Mouse (Mus musculus) heart, postnatal 36 days (tissue): Measurements from ENCODE around the gene Zcchc18. TPM values are rescaled to one million over a fixed set of nuclear protein-coding genes. Genes with fewer than 3 reads are reported as not detected.

Experiments
- DNase-seq, 2 experiments: peaks; one replicate each; pipeline ENCODE4 v3.0.0; 2021 to 2022
- intact Hi-C: fragments of 180-260 bp; cut with DNase I; formaldehyde crosslinking; loops from one replicate; pipeline ENCODE4 v1.15.1; 2025
- total RNA-seq, 2 experiments: library from RNA; stranded (reverse); gene quantifications; 2 replicates each; pipeline ENCODE4 v1.2.3; 2021

Zcchc18 gene
- total RNA-seq, 2 experiments from 2014 or later: not detected

GRCm38 (mm10) chrX:137038000-137038483 lies 45.1 kb downstream of the Zcchc18 start, which contains the start of gene Slc25a53:
TSS of gene Slc25a53 (minus strand) at chrX:137038302.
- intact Hi-C loops: no loop called here
- peak; percentile 82 to 84 for DNase-seq

DNA sequence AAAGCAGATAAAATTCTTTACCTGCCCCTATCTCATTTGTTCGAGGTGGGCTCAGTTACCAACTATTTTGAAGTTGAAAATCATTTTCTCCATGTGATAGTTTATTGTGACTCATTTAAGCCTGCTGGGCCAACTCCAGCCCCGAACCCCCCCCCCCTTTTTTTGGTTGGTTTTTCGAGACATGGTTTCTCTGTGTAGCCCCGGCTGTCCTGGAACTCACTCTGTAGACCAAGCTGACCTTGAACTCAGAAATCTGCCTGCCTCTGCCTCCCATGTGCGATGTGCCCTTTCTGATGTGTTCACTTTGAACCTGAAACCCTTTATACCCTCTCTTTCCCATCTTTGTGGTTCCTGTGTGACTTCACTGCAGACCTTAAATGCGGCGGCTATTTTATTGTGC lies 45.5 kb downstream of the Zcchc18 start:
- no peak for DNase-seq
- intact Hi-C loops: no loop called here

Other genes with a start within 250 kb of the Zcchc18 start
- gene Morf4l2, start 249.5 kb upstream of the Zcchc18 start, total RNA-seq: 10 to 100 TPM; 89.8 to 91.8 TPM
- gene Glra4, start 213.0 kb upstream of the Zcchc18 start, total RNA-seq: not detected
- 1 to 10 TPM; 4.1 to 4.4 TPM for gene Plp1, start 170.5 kb upstream of the Zcchc18 start, total RNA-seq
- under 1 TPM; 0.08 to 0.19 TPM for gene Rab9b, start 124.4 kb upstream of the Zcchc18 start, total RNA-seq
- gene H2bfm, start 65.8 kb upstream of the Zcchc18 start, total RNA-seq: not detected
- gene Tmsb15b2, start 17.7 kb upstream of the Zcchc18 start, total RNA-seq: 1 to 10 TPM in 1 of 2 experiments, not detected in 1; 2.9 TPM
- gene Tmsb15l, start 16.3 kb upstream of the Zcchc18 start, total RNA-seq: under 1 TPM in 1 of 2 experiments, not detected in 1; 0.68 TPM
- not detected for gene Tmsb15b1, start 16.3 kb upstream of the Zcchc18 start, total RNA-seq
- 1 to 10 TPM; 3.1 to 3.5 TPM for gene Slc25a53, start 45.1 kb downstream of the Zcchc18 start, total RNA-seq
- 1 to 10 TPM; 3.9 to 4.3 TPM for gene Fam199x, start 56.4 kb downstream of the Zcchc18 start, total RNA-seq
- not detected for gene Esx1, start 128.9 kb downstream of the Zcchc18 start, total RNA-seq